Mouse (Mus musculus): ENCODE results near the gene Spata25. TPM values are rescaled to one million over a fixed set of nuclear protein-coding genes. Genes with fewer than 3 reads are reported as not detected.
"Not testable (repeated sequence)": the region's sequence is repeated elsewhere in the genome, so short reads cannot be mapped to it uniquely, and the experiment has no call there.

The Spata25 gene
- polyA plus RNA-seq, 1 experiment from 2014 or later: not detected

DNA sequence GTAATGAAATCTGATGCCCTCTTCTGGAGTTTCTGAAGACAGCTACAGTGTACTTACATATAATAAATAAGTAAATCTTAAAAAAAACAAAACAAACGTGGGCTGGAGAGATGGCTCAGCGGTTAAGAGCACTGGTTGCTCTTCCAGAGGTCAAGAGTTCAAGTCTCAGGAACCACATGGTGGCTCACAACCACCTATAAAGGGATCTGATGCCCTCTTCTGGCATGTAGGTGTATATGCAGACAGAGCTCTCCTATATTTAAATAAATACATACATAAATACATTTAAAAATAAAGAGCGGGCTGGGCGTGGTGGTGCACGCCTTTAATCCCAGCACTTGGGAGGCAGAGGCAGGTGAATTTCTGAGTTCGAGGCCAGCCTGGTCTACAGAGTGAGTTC is 29.8 kb downstream of the Spata25 start:
- not testable (repeated sequence) for H3K27me3 ChIP-seq (ENCODE audit: insufficient read depth, low read length); ATAC-seq; DNase-seq; H3K9me3 ChIP-seq (ENCODE audit: low read length); H3K27ac ChIP-seq (ENCODE audit: low read depth); H3K4me3 ChIP-seq (ENCODE audit: low read depth, low read length); H3K9ac ChIP-seq (replicated peaks); H3K4me2 ChIP-seq (ENCODE audit: low read depth, low read length)
- Histone ChIP-seq H3K36me3 (replicated peaks; ENCODE audit: insufficient read depth, low read length) (peaks cover 52% of the 10 kb centered on the region), H3K4me1 (ENCODE audit: insufficient read depth) (peaks cover 13% of the 10 kb centered on the region)
- 72% methylated on average over 6 of the region's 6 CpGs for WGBS (ENCODE audit: insufficient replicate concordance)
- peak; percentile 59 for TF ChIP-seq CTCF (IDR thresholded peaks at IDR 0.05; ENCODE audit: low read depth)

DNA sequence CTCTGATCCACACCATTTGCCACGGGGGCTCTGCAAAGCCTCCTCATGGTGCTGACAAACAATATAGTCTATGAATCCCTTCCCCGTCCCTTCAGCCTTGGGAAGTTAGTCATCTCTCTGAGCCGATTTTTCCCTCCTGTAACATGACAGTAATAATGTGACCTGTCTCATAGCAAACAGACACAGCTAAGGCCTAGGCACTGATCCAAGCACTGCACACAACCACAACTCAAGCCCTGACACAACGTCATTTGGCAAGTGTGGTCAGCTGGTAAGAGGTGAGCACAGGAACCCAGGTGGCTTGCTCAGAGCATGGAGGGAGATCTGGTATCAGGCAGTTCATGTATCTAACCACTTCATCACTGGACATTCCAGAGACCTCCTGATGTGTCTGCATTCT is 32.5 kb downstream of the Spata25 start:
- H3K4me2 ChIP-seq (ENCODE audit: low read depth, low read length): no peak overlapping the region
- H3K27me3 ChIP-seq (ENCODE audit: insufficient read depth, low read length): no peaks in the 10 kb centered on the region
- H3K4me1 ChIP-seq (ENCODE audit: insufficient read depth): peaks cover 4% of the 10 kb centered on the region; the same call in 1 of the 2 replicates
- no peak overlapping the region for H3K27ac ChIP-seq (ENCODE audit: low read depth)
- H3K9me3 ChIP-seq (ENCODE audit: low read length): no peaks in the 10 kb centered on the region
- DNase-seq (no peak), ATAC-seq (no peak)
- no peak overlapping the region for H3K4me3 ChIP-seq (ENCODE audit: low read depth, low read length)
- TF ChIP-seq EP300 (IDR thresholded peaks at IDR 0.05; ENCODE audit: low read depth) (no peak), CTCF (IDR thresholded peaks at IDR 0.05; ENCODE audit: low read depth) (no peak)
- WGBS (ENCODE audit: insufficient replicate concordance): 87% methylated on average over 4 of the region's 4 CpGs
- H3K36me3 ChIP-seq (replicated peaks; ENCODE audit: insufficient read depth, low read length): peaks cover 67% of the 10 kb centered on the region
- H3K9ac ChIP-seq (replicated peaks): no peak overlapping the region

DNA sequence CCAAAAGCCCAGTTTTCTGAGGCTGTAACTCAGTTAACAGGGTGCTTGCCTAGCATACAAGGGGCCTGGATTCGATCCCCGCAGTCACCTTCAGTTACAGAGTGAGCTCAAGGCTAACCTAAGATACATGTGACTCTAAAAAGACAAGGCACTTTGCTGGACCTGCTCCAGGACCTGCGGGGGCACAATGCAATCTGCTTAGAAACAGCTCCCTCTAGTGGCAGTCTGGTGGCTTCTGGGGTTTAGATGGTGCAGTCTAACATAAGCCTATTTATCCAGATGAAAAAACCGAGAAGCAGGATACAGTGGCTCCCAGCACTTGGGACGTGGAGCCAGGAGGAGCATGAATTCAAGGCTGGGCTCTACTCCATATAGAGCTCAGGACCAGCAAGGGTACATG is 34.0 kb downstream of the Spata25 start:
- ATAC-seq (peak; percentile 47), DNase-seq (peak; percentile 88)
- H3K4me2 ChIP-seq (ENCODE audit: low read depth, low read length): no peak overlapping the region
- 30% methylated on average over 5 of the region's 5 CpGs for WGBS (ENCODE audit: insufficient replicate concordance)
- H3K27ac ChIP-seq (ENCODE audit: low read depth): no peak overlapping the region
- H3K9me3 ChIP-seq (ENCODE audit: low read length): no peaks in the 10 kb centered on the region
- H3K27me3 ChIP-seq (ENCODE audit: insufficient read depth, low read length): no peaks in the 10 kb centered on the region
- H3K4me1 ChIP-seq (ENCODE audit: insufficient read depth): peaks cover 4% of the 10 kb centered on the region; the same call in 1 of the 2 replicates
- no peak overlapping the region for H3K9ac ChIP-seq (replicated peaks)
- peaks cover 60% of the 10 kb centered on the region for H3K36me3 ChIP-seq (replicated peaks; ENCODE audit: insufficient read depth, low read length)
- H3K4me3 ChIP-seq (ENCODE audit: low read depth, low read length): no peak overlapping the region
- peak; percentile 97 for TF ChIP-seq CTCF (IDR thresholded peaks at IDR 0.05; ENCODE audit: low read depth)
- no peak for TF ChIP-seq EP300 (IDR thresholded peaks at IDR 0.05; ENCODE audit: low read depth)

DNA sequence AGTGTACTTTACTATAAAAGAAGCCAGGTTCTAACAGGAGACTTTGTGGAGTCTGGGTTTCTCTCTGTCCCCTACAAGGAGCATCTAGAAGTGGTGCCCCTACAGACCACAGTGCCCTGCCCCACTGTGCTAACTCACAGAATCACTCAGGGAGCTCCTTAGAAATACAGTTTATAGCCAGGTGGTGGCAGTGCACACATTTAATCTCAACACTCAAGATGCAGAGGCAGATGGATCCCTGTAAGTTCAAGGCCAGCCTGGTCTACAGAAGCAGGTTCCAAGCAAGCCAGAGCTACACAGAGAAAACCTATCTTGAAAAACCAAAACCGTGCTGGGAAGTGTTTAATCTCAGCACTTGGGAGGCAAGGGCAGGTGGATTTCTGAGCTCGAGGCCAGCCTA is 34.6 kb downstream of the Spata25 start:
- peaks cover 57% of the 10 kb centered on the region for H3K36me3 ChIP-seq (replicated peaks; ENCODE audit: insufficient read depth, low read length)
- no peak overlapping the region for H3K9ac ChIP-seq (replicated peaks)
- 81% methylated on average over 2 of the region's 2 CpGs for WGBS (ENCODE audit: insufficient replicate concordance)
- DNase-seq (no peak), ATAC-seq (no peak)
- peaks cover 6% of the 10 kb centered on the region for H3K4me1 ChIP-seq (ENCODE audit: insufficient read depth)
- no peak overlapping the region for H3K4me3 ChIP-seq (ENCODE audit: low read depth, low read length)
- TF ChIP-seq EP300 (IDR thresholded peaks at IDR 0.05; ENCODE audit: low read depth) (no peak), CTCF (IDR thresholded peaks at IDR 0.05; ENCODE audit: low read depth) (no peak)
- no peaks in the 10 kb centered on the region for H3K27me3 ChIP-seq (ENCODE audit: insufficient read depth, low read length)
- H3K4me2 ChIP-seq (ENCODE audit: low read depth, low read length): no peak overlapping the region
- no peak overlapping the region for H3K27ac ChIP-seq (ENCODE audit: low read depth)
- H3K9me3 ChIP-seq (ENCODE audit: low read length): no peaks in the 10 kb centered on the region

DNA sequence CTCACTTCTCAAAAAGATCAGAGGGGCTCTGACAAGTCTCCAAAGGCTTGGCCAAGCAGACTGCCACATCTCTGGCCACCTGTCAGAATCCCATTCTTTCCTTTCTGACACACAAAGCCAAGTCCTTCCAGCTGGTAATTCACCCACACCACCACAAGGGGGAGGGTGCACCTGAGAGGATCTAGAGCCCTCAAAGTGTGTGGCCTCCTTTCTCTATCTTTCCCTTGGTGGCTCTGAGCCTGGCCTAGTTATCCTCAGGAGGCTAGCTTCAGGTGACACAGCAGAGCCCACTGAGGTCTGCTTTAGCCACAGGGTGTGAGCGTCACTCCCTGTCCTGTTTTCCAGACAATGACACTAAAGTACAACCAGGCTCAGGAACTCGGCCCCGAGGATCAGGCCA is 35.1 kb downstream of the Spata25 start:
- Histone ChIP-seq H3K36me3 (replicated peaks; ENCODE audit: insufficient read depth, low read length) (peaks cover 60% of the 10 kb centered on the region), H3K27ac (ENCODE audit: low read depth) (no peak overlapping the region)
- 73% methylated on average over 3 of the region's 3 CpGs for WGBS (ENCODE audit: insufficient replicate concordance)

DNA sequence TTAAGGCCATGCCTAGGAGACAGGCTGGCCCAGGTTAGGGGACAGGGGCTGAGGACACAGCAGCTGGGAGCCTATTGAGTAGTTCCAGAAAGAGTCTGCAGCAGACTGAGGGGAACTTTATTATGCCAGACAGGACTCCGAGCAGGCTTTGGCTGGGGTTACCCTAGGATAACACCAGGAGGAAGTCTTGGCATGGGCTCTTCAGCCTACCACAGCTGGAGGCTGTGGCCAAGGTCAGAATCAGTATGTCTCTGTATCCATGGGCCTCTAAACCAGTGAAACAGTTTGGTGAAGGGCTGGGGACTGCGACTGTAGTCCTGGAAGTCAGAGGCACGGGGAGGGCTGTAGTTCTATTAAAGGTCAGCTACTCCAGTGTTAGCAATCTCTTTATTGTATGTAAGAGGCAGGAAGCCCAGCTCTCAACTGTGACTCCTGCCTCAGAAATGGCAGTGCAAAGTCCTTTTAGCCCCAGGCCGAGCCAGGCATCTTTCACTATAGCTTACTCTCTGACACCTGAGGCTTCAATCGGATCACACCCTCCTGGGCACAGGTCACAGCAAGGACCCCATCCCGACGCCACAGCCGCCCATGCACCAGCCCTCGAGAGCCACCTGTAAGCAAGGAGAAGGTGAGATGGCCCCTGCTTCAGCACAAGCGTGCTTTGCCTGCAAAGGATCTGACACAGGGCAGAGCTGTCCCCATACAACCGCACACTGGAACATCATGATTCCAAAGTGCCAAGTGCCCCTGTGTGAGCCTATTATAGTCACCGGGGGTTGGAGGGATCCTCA is 35.7 kb downstream of the Spata25 start:
- H3K4me1 ChIP-seq (ENCODE audit: insufficient read depth): peaks cover 13% of the 10 kb centered on the region
- H3K4me3 ChIP-seq (ENCODE audit: low read depth, low read length): no peak overlapping the region
- H3K36me3 ChIP-seq (replicated peaks; ENCODE audit: insufficient read depth, low read length): peaks cover 59% of the 10 kb centered on the region
- ATAC-seq (no peak), DNase-seq (no peak)
- no peaks in the 10 kb centered on the region for H3K27me3 ChIP-seq (ENCODE audit: insufficient read depth, low read length)
- no peak overlapping the region for H3K27ac ChIP-seq (ENCODE audit: low read depth)
- no peak overlapping the region for H3K4me2 ChIP-seq (ENCODE audit: low read depth, low read length)
- H3K9ac ChIP-seq (replicated peaks): no peak overlapping the region
- no peak for TF ChIP-seq CTCF (IDR thresholded peaks at IDR 0.05; ENCODE audit: low read depth)
- no peak for TF ChIP-seq EP300 (IDR thresholded peaks at IDR 0.05; ENCODE audit: low read depth)
- 90% methylated on average over 12 of the region's 12 CpGs for WGBS (ENCODE audit: insufficient replicate concordance)
- no peaks in the 10 kb centered on the region for H3K9me3 ChIP-seq (ENCODE audit: low read length)

More for the DNA sequence above, 35.1 kb downstream of the Spata25 start:
- Histone ChIP-seq H3K9ac (replicated peaks) (no peak overlapping the region), H3K4me2 (ENCODE audit: low read depth, low read length) (no peak overlapping the region), H3K9me3 (ENCODE audit: low read length) (no peaks in the 10 kb centered on the region), H3K4me1 (ENCODE audit: insufficient read depth) (peaks cover 12% of the 10 kb centered on the region), H3K4me3 (ENCODE audit: low read depth, low read length) (no peak overlapping the region), H3K27me3 (ENCODE audit: insufficient read depth, low read length) (no peaks in the 10 kb centered on the region)
- peak; percentile 76 for DNase-seq
- TF ChIP-seq EP300 (IDR thresholded peaks at IDR 0.05; ENCODE audit: low read depth) (no peak), CTCF (IDR thresholded peaks at IDR 0.05; ENCODE audit: low read depth) (peak; percentile 90)
- ATAC-seq: 0 out of 2 replicates have a peak, but pooled peaks have one; percentile 13
